Mouse (Mus musculus): ENCODE measurements around the gene Plekha7. TPM values are rescaled to one million over a fixed set of nuclear protein-coding genes. Genes with fewer than 3 reads are reported as not detected.

Plekha7 gene
- total RNA-seq, 2 experiments from 2014 or later: 9.5 to 11.9 TPM

DNA sequence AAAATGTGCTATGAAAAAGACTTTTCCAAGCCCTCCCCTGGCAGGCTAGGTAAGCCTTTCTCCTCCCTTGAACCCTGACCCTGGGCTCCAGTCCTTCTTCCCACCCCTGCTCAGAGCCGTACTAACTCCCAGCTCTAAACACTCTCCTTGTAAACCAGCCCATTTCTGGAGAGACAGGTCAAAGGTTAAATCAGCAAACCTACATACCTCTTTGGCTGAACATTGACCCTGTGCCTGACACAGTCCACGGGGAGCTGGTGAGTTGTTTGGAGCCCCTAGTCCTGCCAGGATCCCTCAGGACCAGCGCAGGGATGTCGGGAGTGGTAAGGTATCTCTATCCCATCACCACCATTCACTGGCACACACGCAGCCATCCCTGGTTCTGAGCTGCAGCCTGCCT is 15.8 kb downstream of the Plekha7 start:
- no peak for DNase-seq
- intact Hi-C loops (cut with DNase I): no loop called here

DNA sequence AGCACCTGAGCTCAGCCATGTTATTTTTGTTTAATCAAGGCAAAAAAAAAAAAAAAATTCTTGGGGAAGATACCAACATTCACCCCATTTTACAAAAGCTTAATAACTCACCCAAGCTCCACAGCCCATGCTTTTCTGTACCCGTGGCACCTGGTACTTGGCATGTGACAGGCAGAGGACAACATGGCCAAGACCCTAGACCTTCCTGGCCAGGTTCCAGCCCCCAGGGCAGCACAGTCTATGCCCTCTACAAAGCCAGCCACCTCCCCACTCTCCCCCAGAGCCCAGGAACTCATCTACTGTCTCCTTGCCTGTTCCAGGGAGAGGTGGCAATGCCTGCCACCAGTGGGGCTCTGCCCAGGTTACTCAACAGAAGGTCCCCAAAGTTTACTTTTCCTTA is 17.6 kb downstream of the Plekha7 start:
- no peak for DNase-seq
- intact Hi-C loops (cut with DNase I): no loop called here

DNA sequence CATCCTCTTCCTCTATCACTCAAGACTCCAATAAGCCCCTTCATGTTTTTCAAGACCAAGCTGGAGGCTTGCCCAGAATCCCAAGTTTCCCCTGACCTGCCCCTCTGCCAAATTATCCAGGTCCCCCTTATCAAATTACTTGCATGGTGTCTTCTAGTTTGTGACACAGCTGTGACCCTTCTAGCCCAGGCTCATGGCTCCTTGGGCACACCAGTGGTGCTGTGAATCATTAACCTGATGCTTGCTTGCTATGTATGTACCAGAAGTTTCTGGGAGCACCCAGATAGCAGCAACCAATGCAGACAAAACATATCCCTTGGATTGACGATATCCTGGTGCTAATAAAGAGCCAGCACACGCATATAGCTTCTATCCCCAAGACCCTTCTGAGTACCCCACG is 19.2 kb downstream of the Plekha7 start:
- intact Hi-C loops (cut with DNase I): no loop called here
- no peak for DNase-seq

DNA sequence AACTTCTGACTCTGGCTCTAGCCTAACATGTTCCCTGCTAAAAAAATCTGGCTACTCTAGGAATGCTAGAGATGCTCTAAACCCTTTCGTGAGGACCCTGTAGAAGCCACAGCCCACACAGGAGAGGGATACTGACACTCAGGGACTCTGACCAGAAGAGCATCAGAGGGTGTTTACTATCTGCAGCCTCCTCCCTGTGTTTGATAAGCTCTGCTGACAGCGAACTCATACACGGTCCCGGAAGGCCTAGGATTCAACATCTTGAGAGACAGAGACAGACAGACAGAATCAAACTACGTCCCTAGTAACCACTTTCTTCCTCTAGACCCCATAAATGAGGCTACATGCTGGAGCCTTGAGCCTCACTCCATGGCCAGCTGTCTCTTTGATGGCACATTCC is 20.2 kb downstream of the Plekha7 start:
- intact Hi-C loops (cut with DNase I): no loop called here
- DNase-seq: no peak

DNA sequence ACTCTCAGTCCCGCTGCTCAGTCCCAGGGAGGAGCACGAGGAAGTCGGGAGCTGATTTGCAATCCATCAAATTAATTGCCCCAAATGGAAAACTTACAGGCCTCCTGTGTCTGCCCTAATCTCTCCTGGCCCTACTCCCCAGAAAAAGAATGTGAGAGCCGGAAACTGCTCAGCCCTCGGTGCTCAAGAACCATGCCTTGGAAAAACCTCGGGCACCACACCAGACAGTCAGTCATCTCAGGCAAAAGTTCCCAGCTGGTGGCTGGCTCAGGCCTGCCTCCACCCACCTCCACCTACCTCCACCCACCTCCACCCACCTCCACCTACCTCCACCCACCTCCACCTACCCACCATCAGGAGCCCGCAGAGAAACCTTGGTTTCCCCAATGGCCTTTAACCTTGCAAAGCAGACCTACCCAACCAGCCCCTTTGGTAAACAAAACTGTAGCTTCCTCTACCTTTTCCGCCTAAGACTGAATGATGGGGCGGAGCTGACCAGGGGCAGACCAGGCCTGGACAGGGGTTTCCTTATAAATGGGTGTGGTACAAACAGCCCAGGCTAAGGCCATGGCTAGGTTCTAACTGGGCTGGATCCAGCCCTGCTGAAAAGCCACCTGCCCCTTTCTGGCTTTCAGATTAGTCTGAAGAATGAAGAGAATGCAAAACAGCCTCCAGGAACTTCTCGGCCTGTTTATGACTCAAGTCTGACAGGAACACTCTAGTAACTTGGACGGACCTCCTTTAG is 21.4 kb downstream of the Plekha7 start:
- intact Hi-C loops (cut with DNase I): no loop called here
- no peak for DNase-seq

DNA sequence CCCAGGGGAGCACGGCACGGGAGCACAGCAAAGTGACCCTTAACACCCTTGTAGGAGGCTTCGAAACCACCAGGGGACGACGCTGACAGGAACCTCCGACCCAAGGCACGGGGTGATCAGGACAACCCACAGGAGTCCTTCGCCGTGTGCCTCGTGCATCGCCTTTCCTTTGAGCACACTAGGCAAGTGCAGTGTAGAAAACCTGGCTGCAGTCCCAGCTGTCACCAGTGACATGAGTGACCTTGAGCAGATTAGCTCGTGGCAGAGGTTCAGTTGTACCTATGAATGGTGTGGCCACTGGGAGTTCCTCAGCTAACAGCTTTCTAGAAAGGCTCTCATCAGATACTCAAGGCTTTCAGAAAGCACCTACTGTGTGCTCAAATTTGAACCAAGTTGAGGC is 22.0 kb downstream of the Plekha7 start:
- intact Hi-C loops (cut with DNase I): no loop called here
- peak; percentile 82 to 83 for DNase-seq

DNA sequence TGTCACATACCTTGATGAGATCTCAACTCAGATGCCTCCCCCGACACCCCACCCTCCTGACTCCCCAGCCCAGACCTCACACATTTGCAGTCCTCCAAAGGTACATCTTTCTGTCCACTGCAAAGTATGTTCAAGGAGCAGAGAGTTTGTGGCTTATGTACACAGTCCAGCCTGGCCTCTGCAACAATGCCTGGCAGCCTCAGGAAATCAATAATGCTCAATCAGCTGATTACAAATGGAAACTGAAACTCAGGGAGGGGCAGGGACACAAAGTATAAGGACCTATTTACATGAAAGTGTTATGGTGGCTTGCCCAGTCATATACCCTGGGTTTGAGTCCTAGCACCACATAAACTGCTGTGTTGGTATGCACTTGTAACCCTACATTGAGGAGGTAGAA is 23.0 kb downstream of the Plekha7 start:
- intact Hi-C loops (cut with DNase I): no loop called here
- DNase-seq: no peak

DNA sequence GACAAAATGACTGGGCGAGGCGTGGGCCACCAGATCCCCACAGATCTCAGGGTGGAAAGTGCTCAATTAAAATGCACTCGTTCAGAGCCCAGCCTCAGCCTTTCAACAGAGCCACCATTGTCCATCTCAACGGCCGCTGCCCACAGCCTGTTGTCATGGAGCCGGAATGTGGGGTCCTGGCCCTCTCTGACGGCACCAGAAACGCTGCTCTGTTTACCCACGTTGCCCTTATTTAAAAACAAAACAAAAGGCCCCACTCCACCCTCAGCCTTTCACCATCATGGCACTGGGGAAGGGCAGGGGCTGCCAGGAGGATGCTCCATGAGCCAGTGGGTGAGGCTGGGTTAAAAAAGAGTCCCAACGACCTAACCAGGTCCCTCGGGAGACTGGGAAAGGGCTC is 25.4 kb downstream of the Plekha7 start:
- intact Hi-C loops (cut with DNase I): no loop called here
- no peak for DNase-seq

DNA sequence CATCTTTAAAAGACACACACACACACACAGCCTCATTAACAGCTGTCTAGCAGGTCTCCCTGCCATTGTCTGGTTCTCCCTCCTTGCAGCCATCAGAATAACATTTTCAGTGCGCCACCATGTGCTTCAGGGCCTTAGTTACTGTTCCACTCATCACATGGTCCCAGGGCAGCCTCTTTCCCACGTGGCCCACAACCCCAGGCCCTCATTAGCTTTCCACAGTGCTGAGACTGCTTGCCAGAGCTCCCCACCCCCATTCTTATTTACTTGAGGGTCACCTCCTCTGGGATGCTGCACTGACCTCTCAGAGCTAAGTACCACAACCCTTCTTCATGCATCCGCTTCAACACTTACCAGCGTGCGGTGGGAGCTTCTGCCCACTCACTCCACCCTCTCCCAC is 28.1 kb downstream of the Plekha7 start:
- intact Hi-C loops (cut with DNase I): no loop called here
- DNase-seq: no peak

DNA sequence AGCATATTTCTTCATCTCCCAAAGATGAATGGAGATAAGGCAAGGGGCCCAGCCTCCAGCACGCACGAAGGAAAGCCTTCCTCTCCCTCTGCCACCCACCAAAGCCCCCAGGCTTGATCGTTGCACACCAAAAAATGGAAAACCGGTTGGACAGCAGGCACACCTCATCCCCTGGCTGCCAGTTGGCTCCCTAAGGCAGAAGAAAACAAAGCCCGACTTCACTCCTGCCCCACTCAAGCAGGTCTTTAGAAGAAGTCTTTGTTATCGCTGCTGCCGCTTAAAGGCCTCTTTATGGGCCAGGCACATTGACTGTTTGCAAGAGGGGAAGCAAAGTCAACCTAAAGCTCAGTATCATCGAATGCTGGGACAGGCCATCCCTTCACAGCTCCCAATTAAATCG is 29.9 kb downstream of the Plekha7 start:
- intact Hi-C loops (cut with DNase I): no loop called here

DNA sequence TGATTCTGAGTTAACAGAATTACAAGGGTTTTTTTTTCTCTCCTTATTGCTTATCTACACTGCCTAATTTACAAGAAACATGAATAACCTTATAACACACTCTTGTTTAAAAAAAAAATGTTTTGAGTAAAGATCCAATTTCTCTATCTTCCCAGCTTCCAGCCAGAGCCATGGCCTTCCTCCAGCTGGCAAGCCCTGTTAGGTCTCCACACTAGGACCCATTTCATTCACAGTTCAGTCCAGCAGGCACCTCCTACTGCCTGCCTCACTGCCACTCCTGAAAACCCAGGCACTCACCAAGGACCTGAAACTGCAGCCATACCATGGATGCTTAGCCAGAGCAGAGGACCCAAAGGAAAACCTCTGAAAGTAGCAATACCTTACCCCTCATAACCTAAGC is 31.9 kb downstream of the Plekha7 start:
- DNase-seq: peak; percentile 35 to 38
- intact Hi-C loops (cut with DNase I): no loop called here

More for the DNA sequence above, 29.9 kb downstream of the Plekha7 start:
- DNase-seq: no peak

DNA sequence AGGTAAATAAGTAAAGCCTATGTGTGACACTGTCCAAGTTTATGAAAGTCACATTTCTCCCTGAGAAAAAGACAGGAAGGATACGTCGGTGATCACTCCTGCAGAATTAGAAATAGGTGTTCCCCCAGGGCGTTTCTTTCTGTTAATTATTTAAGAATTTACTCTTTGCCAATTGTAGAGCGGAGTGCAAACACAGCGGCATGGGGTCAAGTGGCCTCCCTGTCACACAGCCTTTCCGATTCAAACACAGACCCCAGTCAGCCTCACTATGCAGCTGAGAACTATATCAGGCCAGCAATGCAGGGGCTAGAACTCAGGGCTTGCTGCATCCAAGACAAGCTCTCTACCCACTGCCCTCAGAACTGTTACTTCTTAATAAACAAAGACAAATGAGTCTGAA is 35.1 kb downstream of the Plekha7 start:
- intact Hi-C loops (cut with DNase I): no loop called here

DNA sequence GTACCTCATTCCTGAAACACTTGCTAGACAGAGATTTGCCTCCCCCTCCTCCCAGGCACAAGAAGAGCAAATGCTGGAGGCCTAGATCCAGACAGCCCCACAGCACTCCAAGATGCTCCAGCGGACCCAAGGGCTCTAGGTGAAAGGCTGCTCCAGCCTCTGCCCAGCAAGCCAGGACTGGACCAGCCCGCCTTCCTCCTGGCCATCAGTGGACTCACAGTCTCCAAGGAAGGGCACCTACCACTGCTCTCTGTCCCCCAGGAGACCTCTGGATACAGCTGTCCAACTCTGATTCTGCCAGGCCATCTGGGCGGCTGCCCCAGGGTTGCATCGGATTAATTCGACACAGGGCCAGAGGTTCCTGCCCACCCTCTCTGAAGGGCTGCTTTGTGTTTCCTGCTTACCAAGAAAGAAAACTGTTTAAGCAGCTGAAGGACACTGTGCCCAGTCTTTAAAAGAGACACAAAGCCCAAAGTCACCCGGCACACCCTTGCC is 38.6 kb downstream of the Plekha7 start:
- no peak for DNase-seq
- intact Hi-C loops (cut with DNase I): no loop called here

More for the DNA sequence above, 35.1 kb downstream of the Plekha7 start:
- DNase-seq: no peak

DNA sequence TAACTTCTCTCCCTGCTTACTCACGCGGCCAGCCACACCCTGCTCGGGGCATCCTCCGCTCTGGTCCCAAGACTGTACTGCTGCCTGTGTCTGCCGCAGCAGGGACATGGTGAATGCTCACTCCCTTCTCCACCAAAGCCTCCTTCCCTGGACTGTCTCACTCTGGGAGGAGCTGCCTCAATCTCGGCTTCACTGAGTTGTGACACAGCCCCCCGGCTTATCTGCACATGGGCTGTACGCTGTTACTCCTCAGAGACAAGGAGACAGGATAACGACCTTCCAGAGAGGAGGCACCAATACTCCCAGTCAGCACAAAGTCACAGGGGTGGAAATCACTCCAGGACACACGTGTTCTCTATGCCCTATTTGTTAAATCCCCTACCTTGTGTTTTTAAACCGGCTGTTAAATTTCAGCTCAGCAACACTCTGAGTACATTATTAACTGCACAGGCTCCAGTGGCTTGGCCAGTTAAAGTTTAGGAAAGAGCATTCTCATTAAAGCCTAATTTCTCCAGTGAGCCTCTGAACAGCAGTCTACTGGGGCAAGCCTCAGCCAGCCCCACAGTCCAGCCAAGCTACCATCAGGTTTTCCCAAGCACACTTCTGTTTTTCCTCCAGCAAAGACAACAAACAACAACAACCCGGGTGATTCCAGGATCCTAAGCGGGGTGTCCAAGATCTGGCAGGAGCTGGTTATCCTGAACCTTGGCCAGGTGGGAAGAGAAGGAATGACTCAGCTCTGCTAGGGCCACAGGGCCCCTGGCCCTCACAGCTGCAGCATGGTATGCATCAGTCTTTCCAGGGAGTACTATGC is 39.9 kb downstream of the Plekha7 start:
- DNase-seq: no peak
- intact Hi-C loops (cut with DNase I): no loop called here

DNA sequence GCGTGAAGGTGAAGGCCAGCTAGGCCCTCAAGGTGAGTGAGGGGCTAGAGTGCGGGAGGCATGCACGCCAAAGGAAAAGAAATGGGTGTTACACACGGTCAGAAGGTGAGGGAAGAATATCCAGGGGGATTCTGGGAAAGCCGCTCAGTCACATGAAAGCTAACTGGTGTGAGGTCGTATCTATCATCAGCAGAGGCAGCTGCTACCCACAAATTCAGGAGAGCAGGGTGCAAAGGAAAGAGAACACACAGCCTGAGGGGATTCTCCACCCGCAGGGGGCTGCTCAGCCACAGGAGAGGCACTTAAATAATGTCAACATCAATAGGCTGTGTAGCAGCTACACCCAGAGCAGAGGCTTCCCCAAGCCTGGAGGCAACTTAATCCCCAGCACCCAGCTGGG is 44.9 kb downstream of the Plekha7 start:
- intact Hi-C loops (cut with DNase I): loop anchor here (5.0 kb wide), 1 partner anchor 59 kb away; no protein-coding TSS in a partner anchor

DNA sequence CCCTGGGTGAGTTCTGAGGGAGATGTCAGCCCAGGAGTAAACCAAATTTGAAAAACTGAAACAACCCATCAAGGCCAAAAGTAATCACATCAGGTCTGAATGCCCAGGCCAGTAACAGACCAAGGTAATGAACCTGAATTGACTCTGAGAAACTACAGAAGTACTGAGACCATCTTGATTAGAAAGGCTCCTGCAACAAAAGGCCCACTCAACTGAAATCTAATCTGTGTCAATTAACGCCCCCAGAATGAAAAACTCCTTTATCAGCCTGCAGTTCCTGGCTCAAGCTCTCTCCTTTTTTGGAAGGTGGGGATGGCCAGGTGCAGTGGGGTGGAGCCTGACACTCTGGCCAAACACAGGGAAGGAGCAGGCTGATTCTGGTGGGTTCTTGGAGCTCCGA is 45.7 kb downstream of the Plekha7 start:
- no peak for DNase-seq
- intact Hi-C loops (cut with DNase I): loop anchor here (5.0 kb wide), 1 partner anchor 60 kb away; no protein-coding TSS in a partner anchor

More for the DNA sequence above, 44.9 kb downstream of the Plekha7 start:
- DNase-seq: no peak

DNA sequence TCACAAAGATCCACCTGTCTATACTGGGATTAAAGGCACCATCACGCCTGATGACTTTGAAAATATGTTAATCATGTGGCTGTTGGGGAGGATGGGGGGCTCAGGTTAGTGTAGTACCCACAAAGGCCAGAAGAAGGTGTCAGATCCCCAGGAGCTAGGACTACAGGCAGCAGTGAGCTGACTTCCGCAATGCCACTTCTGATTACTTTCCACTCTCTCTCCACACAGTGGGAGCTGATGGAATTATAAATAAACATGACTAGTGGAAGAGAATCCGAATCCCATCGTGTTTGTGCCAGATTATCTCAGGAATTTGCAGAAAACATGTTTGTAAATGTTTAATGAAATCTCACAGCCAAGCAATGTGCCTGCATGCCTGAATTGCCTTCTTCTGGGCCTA is 46.1 kb downstream of the Plekha7 start:
- peak in 1 of 2 experiments; percentile 44 for DNase-seq
- intact Hi-C loops (cut with DNase I): loop anchor here (5.0 kb wide), 1 partner anchor 60 kb away; no protein-coding TSS in a partner anchor

DNA sequence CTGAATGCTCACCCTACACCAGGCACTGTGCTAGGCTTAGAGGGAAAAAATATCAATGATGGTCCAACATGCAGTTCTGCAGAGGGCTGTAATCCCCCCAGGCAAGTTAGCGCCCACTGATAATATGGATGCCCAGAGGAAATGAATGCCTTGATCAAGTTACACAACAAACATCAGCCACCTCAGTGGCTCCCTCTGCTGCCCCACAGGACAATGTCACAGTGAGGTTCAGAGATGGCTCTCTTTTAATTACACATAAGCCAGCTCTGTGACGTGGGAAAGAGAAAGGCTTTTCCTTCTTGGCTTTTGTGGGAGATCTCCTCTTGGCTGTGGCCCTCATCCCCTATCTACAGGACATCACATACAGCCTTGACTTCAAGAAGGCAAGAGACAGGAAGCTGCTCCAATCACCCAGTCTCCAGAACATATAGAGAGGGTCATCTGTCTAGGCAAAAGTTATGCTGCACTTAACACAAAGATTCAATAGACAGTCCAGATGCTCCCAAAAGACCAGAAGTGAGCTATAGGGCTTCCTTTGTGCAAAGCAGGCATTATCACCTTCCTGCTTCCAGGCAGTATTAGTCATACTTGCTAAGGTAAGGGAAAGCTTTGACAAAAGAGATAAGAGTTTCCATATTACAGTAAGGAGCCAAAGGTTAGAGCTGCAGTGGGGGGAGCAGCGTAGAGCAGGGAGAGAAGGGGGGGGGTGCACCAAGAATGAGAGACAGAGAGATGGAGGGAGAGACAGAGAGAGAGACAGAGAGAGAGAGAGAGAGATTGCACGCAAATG is 47.2 kb downstream of the Plekha7 start:
- intact Hi-C loops (cut with DNase I): loop anchor here (5.0 kb wide), 1 partner anchor 61 kb away; no protein-coding TSS in a partner anchor
- DNase-seq: no peak

DNA sequence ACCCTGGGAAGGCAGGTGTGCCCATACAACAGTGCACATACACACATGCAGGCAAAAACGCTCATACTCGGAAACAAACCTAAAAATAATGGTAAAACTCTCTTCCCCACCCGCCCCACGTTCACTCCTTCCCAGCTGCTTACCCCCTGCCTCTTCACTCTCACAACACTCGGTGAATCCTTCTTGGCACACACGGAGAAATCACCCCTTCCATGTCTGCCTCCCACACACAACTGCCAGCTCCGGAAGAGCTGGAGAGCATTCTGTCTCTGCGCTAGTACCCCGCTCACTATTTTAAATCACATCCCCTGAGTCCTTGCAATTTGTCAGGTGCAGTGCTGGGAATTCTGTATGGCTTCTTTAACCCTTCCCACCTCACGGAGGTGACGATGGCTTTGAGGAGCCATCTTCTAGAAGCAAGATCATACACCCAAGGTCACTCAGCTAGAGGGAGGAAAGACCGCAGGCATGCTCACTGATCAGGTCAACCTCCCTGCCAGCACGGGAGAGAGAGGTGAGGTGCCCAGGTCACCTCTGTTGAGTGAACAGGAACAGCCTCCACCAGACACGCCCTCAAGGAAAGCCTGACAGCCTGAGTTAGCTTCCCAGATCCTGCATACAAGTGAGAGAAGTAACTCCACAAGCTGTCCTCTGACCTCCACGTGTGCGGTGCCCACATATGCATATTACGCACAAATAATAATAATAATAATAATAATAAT is 49.6 kb downstream of the Plekha7 start:
- intact Hi-C loops (cut with DNase I): no loop called here
- no peak for DNase-seq

DNA sequence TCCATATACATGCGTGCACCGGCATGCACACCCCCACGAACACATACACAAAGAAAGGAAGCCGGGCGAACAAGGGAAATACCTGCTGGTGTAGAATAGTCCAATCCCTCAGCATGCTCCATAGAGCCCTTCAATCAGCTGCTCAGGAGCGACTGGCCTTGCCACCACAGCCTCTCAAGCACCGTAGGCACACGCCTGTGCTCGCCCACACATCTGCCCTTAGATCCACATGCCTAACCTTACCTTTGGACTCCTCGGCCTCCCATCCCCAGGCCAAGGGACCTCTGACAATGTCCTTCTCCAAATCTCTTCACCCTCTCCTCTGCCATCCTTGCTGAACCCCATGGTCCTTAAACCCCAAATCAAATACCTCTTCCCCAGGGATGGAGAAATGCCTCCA is 50.2 kb downstream of the Plekha7 start:
- intact Hi-C loops (cut with DNase I): no loop called here
- DNase-seq: no peak

All from heart, postnatal 10 days (tissue).